Mouse (Mus musculus) CH12.LX (cell line): Measurements from ENCODE around the gene Ccdc63. TPM values are rescaled to one million over a fixed set of nuclear protein-coding genes. Genes with fewer than 3 reads are reported as not detected.

Experiments
- DNase-seq: peaks from one replicate; pipeline ENCODE4 v3.0.0-alpha.2; 2013; ENCODE audit errors: extremely low read depth
- H3K27ac ChIP-seq: 2 replicates; pipeline ENCODE4 v1.5.1; 2012; ENCODE audit warnings: low read depth, mild to moderate bottlenecking, control low read depth, moderate library complexity; ENCODE audit not compliant: insufficient read depth
- H3K27me3 ChIP-seq: replicated peaks from 2 replicates; pipeline ENCODE3; 2012; ENCODE audit warnings: inconsistent platforms
- H3K36me3 ChIP-seq, 2 experiments: replicated peaks in 1 of 2; 2 replicates each; pipeline versions ENCODE3 to v1.6.1; 2012; ENCODE audit warnings: inconsistent platforms in 1 of 2, low read length in 1 of 2, mild to moderate bottlenecking in 1 of 2, mixed read lengths in 1 of 2, moderate library complexity in 1 of 2; ENCODE audit not compliant: control insufficient read depth in 1 of 2, insufficient read depth in 1 of 2
- H3K4me1 ChIP-seq, 2 experiments: 2 replicates each; pipeline ENCODE4 v1.6.1; 2012; ENCODE audit warnings: inconsistent platforms in 1 of 2, moderate library complexity in 1 of 2; ENCODE audit not compliant: insufficient read depth in 2 of 2, control insufficient read depth in 1 of 2
- H3K4me2 ChIP-seq: 2 replicates; pipeline ENCODE4 v1.6.1; 2012; ENCODE audit warnings: low read depth, mild to moderate bottlenecking, control low read depth; ENCODE audit not compliant: poor library complexity, insufficient read depth, severe bottlenecking
- H3K4me3 ChIP-seq, 3 experiments: fragments of 150-350 bp in 1 of 3; sonication (generic) in 1 of 3; replicated peaks in 1 of 3; 2 replicates each; pipeline versions ENCODE3 to v1.5.1; 2011 to 2012; ENCODE audit warnings: low read depth in 2 of 3, low read length in 2 of 3, mild to moderate bottlenecking in 2 of 3, moderate library complexity in 2 of 3, control low read depth in 1 of 3, improper control_type of control experiment in 1 of 3, inconsistent platforms in 1 of 3, mixed read lengths in 1 of 3; ENCODE audit not compliant: poor library complexity in 1 of 3
- H3K79me2 ChIP-seq: replicated peaks from 2 replicates; pipeline ENCODE4 v1.6.1; 2012; ENCODE audit warnings: mild to moderate bottlenecking, moderate library complexity; ENCODE audit not compliant: control insufficient read depth, poor library complexity, insufficient read depth, severe bottlenecking; ENCODE audit errors: extremely low read depth
- H3K9ac ChIP-seq: 2 replicates; pipeline ENCODE4 v1.6.1; 2012; ENCODE audit warnings: low read depth, mild to moderate bottlenecking, control low read depth, moderate library complexity; ENCODE audit not compliant: insufficient read depth
- H3K9me3 ChIP-seq: replicated peaks from 2 replicates; pipeline ENCODE3; 2012; ENCODE audit warnings: low read length, inconsistent platforms, mixed read lengths
- BHLHE40 ChIP-seq: IDR thresholded peaks from 2 replicates; pipeline ENCODE4 v1.6.1; 2011; ENCODE audit warnings: mild to moderate bottlenecking, low read depth, low read length, improper control_type of control experiment
- CHD1 ChIP-seq: IDR thresholded peaks from 2 replicates; pipeline ENCODE4 v1.6.1; 2012; ENCODE audit warnings: low read depth, low read length, improper control_type of control experiment, inconsistent platforms
- CHD2 ChIP-seq: IDR thresholded peaks from 2 replicates; pipeline ENCODE4 v1.6.1; 2011; ENCODE audit warnings: low read length, improper control_type of control experiment
- E2F4 ChIP-seq: IDR thresholded peaks from 2 replicates; pipeline ENCODE4 v1.6.1; 2011; ENCODE audit warnings: low read depth, low read length, improper control_type of control experiment; ENCODE audit not compliant: insufficient replicate concordance
- ELF1 ChIP-seq: IDR thresholded peaks from 2 replicates; pipeline ENCODE4 v1.6.1; 2014; ENCODE audit warnings: low read depth, mild to moderate bottlenecking, inconsistent platforms, low read length, improper control_type of control experiment
- EP300 ChIP-seq: IDR thresholded peaks from 2 replicates; pipeline ENCODE4 v1.6.1; 2011; ENCODE audit warnings: low read length, improper control_type of control experiment
- HCFC1 ChIP-seq: IDR thresholded peaks from 2 replicates; pipeline ENCODE4 v1.6.1; 2012; ENCODE audit warnings: low read depth, mild to moderate bottlenecking, inconsistent platforms, low read length, improper control_type of control experiment
- JUN ChIP-seq: IDR thresholded peaks from 2 replicates; pipeline ENCODE4 v1.6.1; 2011; ENCODE audit warnings: low read depth, mild to moderate bottlenecking, low read length, improper control_type of control experiment, moderate library complexity; ENCODE audit not compliant: insufficient read depth
- JUND ChIP-seq: conservative IDR thresholded peaks from 2 replicates; pipeline ENCODE4 v1.6.1; 2011; ENCODE audit warnings: low read depth, low read length, improper control_type of control experiment
- MAX ChIP-seq: IDR thresholded peaks from 2 replicates; pipeline ENCODE4 v1.6.1; 2011; ENCODE audit warnings: low read length, improper control_type of control experiment
- MAZ ChIP-seq: IDR thresholded peaks from 2 replicates; pipeline ENCODE4 v1.6.1; 2012; ENCODE audit warnings: low read depth, mild to moderate bottlenecking, inconsistent platforms, low read length, improper control_type of control experiment, moderate library complexity
- MEF2A ChIP-seq: IDR thresholded peaks from 2 replicates; pipeline ENCODE4 v1.6.1; 2014; ENCODE audit warnings: low read depth, mild to moderate bottlenecking, inconsistent platforms, low read length, improper control_type of control experiment, borderline replicate concordance
- MXI1 ChIP-seq: IDR thresholded peaks from 2 replicates; pipeline ENCODE4 v1.6.1; 2011; ENCODE audit warnings: mild to moderate bottlenecking, low read depth, low read length, improper control_type of control experiment
- NELFE ChIP-seq: IDR thresholded peaks from 2 replicates; pipeline ENCODE4 v1.6.1; 2011; ENCODE audit warnings: low read depth, low read length, improper control_type of control experiment
- PAX5 ChIP-seq: IDR thresholded peaks from 2 replicates; pipeline ENCODE4 v1.6.1; 2012; ENCODE audit warnings: low read length, inconsistent platforms, mixed read lengths
- POLR2A ChIP-seq: IDR thresholded peaks from 2 replicates; pipeline ENCODE4 v1.6.1; 2011; ENCODE audit warnings: low read depth, mild to moderate bottlenecking, improper control_type of control experiment, low read length
- POLR2AphosphoS2 ChIP-seq: IDR thresholded peaks from 2 replicates; pipeline ENCODE4 v1.6.1; 2011; ENCODE audit warnings: low read depth, low read length, improper control_type of control experiment
- RAD21 ChIP-seq: IDR thresholded peaks from 2 replicates; pipeline ENCODE4 v1.6.1; 2011; ENCODE audit warnings: low read depth, mild to moderate bottlenecking, low read length, improper control_type of control experiment, moderate library complexity
- SIN3A ChIP-seq: IDR thresholded peaks from 2 replicates; pipeline ENCODE4 v1.6.1; 2012; ENCODE audit warnings: low read length, improper control_type of control experiment, inconsistent platforms
- TCF12 ChIP-seq: IDR thresholded peaks from 2 replicates; pipeline ENCODE4 v1.6.1; 2014; ENCODE audit warnings: low read depth, mild to moderate bottlenecking, inconsistent platforms, low read length, improper control_type of control experiment
- UBTF ChIP-seq: IDR thresholded peaks from 2 replicates; pipeline ENCODE4 v1.6.1; 2012; ENCODE audit warnings: low read depth, mild to moderate bottlenecking, inconsistent platforms, low read length, improper control_type of control experiment, moderate library complexity
- USF2 ChIP-seq: conservative IDR thresholded peaks from 2 replicates; pipeline ENCODE4 v1.6.1; 2011; ENCODE audit warnings: low read depth, low read length, improper control_type of control experiment
- ZMIZ1 ChIP-seq: IDR thresholded peaks from 2 replicates; pipeline ENCODE4 v1.6.1; 2012; ENCODE audit warnings: low read depth, mild to moderate bottlenecking, inconsistent platforms, low read length, improper control_type of control experiment
- ZNF384 ChIP-seq: IDR thresholded peaks from 2 replicates; pipeline ENCODE4 v1.6.1; 2012; ENCODE audit warnings: low read depth, low read length, improper control_type of control experiment, inconsistent platforms
- dilution Hi-C: fragments of 300-500 bp; cut with MboI; formaldehyde crosslinking; loops from 2 replicates; pipeline ENCODE4 v1.14.3; 2020; ENCODE audit warnings: low sequenced_read_pairs; ENCODE audit not compliant: extremely low pct_unique_long_range_greater_than_20kb, extremely low pct_ligation_motif_present
- in situ Hi-C: fragments of 300-500 bp; cut with MboI; formaldehyde crosslinking; loops from 3 replicates; pipeline ENCODE4 v1.14.3; 2019; ENCODE audit warnings: low sequenced_read_pairs, low pct_ligation_motif_present, low pct_unique_long_range_greater_than_20kb, mixed read lengths
- polyA plus RNA-seq: library from polyadenylated mRNA; unstranded; fragments of >175 nt; gene quantifications from 2 replicates; pipeline ENCODE4 v1.2.1, GENCODE M21; 2012; ENCODE audit warnings: low read depth; ENCODE audit not compliant: insufficient read length
- total RNA-seq, 2 experiments: library from RNA; depleted of rRNA; stranded (reverse); fragments of 300-350 nt in 1 of 2; fragments of >200 nt in 1 of 2; gene quantifications; 2 replicates each; pipeline ENCODE4 v1.2.3; 2012 to 2014

The Ccdc63 gene
- total and polyA plus RNA-seq, 3 experiments: 0.39 to 0.70 (median 0.47) TPM

DNA sequence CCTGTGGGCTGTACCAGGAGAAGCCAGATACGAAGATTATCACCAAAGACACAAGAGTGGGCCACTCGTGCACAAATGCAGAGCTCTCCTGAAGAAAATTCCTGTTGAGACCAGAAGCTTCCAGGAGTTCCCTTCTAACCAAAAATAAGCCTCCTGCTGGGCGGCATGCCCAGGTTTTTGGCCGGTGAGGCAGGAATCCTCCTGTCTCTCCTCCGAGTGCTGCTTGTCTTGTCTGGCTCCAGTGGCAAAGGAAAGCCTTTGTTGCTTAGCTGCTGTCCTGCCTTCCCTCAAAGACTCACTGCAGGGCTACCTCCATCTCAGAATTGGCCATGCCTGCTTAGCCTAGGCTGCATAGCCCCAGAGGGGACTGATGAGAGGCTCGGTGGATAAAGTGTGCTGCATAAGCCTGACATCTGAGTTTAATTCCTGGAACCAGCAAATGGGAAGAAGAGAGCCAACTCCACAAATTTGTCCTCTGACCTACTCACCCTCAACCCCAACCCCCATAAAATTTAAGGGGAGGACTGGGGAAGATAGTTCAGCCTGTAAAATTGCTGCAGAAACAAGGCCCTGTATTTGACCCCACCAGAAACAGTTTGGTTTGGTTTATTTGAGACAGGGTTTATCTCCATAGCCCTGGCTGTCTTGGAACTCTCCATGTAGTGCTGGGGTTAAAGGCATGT is 24.8 kb upstream of the Ccdc63 start:
- H3K36me3 ChIP-seq: peaks cover 81 to 98% of the 10 kb centered on the region in 2 experiments
- H3K27ac ChIP-seq: no peak overlapping the region
- no peaks in the 10 kb centered on the region for H3K27me3 ChIP-seq
- no peak overlapping the region for H3K9ac ChIP-seq
- peaks cover 77% of the 10 kb centered on the region for H3K79me2 ChIP-seq
- in situ Hi-C loops (no loop called here), dilution Hi-C loops (no loop called here)
- peaks cover 17 to 41% of the 10 kb centered on the region in 2 experiments for H3K4me1 ChIP-seq
- H3K9me3 ChIP-seq: no peaks in the 10 kb centered on the region
- TF ChIP-seq CHD2 (no peak), MXI1 (no peak), MEF2A (no peak), PAX5 (no peak), UBTF (no peak), TCF12 (no peak), ELF1 (no peak), CHD1 (no peak), USF2 (no peak), SIN3A (no peak), NELFE (no peak), POLR2A (no peak; the same call in 1 of the 2 replicates), POLR2AphosphoS2 (no peak), RAD21 (no peak), JUND (no peak), BHLHE40 (no peak), ZNF384 (no peak), JUN (no peak)
- TF ChIP-seq, all 38 proteins: peak for 0
- no peak overlapping the region for H3K4me2 ChIP-seq
- no peak for DNase-seq
- no peak overlapping the region for H3K4me3 ChIP-seq

- TF ChIP-seq EP300 (no peak), E2F4 (no peak), MAZ (no peak), ZMIZ1 (no peak), TCF12 (no peak), MXI1 (no peak), MAX (no peak), USF2 (no peak), HCFC1 (no peak)
- H3K4me1 ChIP-seq: peaks cover 17 to 50% of the 10 kb centered on the region in 2 experiments
- no peak overlapping the region for H3K27ac ChIP-seq
- no peak overlapping the region for H3K4me2 ChIP-seq
- in situ Hi-C loops: no loop called here
- peaks cover 70 to 92% of the 10 kb centered on the region in 2 experiments for H3K36me3 ChIP-seq
- dilution Hi-C loops: no loop called here
- DNase-seq: no peak
- no peak overlapping the region for H3K4me3 ChIP-seq
- H3K9me3 ChIP-seq: no peaks in the 10 kb centered on the region
- H3K9ac ChIP-seq: no peak overlapping the region
- H3K27me3 ChIP-seq: no peaks in the 10 kb centered on the region
- peaks cover 91% of the 10 kb centered on the region for H3K79me2 ChIP-seq
These were observed 23.4 kb upstream of the Ccdc63 start for GRCm38 (mm10) chr5:122164011-122164410.
